Mouse (Mus musculus): ENCODE data around the gene Olfr1461.

Olfr1461 gene

GRCm38 (mm10) chr19:13162700-13163099 is at the start of gene Olfr1461:
Gene Olfr1461, plus strand, starts transcription at chr19:13163000.
- DNase-seq (ENCODE audit: low spot score in 2 of 2) = no peak

- DNase-seq (ENCODE audit: low spot score in 2 of 2) = no peak
These were observed 13.4 kb upstream of the Olfr1461 start, which contains the start of gene Olfr1459 for GRCm38 (mm10) chr19:13149449-13149848. Gene Olfr1459, minus strand, starts transcription at chr19:13149549.

GRCm38 (mm10) chr19:13185434-13185833 is 22.6 kb downstream of the Olfr1461 start, which contains the start of gene Olfr1462:
Gene Olfr1462, plus strand, starts transcription at chr19:13185734.
- no peak for DNase-seq (ENCODE audit: low spot score in 2 of 2)
